Mouse (Mus musculus) hindbrain, embryonic 14.5 days (tissue): ENCODE results near the gene Cmtm4. TPM values are rescaled to one million over a fixed set of nuclear protein-coding genes. Genes with fewer than 3 reads are reported as not detected.

Source experiments
- ATAC-seq: fragments of 200-750 bp; cut with Nextera tagmentation; 2 replicates; pipeline ENCODE4 v1.8.0; 2017; ENCODE audit warnings: moderate number of reproducible peaks, mild to moderate bottlenecking, moderate TSS enrichment, moderate library complexity; ENCODE audit not compliant: low FRiP score
- DNase-seq: peaks from one replicate; pipeline ENCODE4 v3.0.0-alpha.2; 2015; ENCODE audit warnings: low spot score
- H3K27ac ChIP-seq: fragments of 300-500 bp; sonication (generic); 2 replicates; pipeline ENCODE4 v1.5.1; 2014; ENCODE audit warnings: mild to moderate bottlenecking, moderate library complexity
- H3K27me3 ChIP-seq: fragments of 300-500 bp; sonication (generic); 2 replicates; pipeline ENCODE4 v1.6.1; 2014; ENCODE audit warnings: mild to moderate bottlenecking, low read length, mixed read lengths; ENCODE audit not compliant: control insufficient read depth, insufficient read depth
- H3K36me3 ChIP-seq: fragments of 300-500 bp; sonication (generic); replicated peaks from 2 replicates; pipeline ENCODE4 v1.6.1; 2014; ENCODE audit not compliant: control insufficient read depth, insufficient read depth
- H3K4me1 ChIP-seq: fragments of 300-500 bp; sonication (generic); replicated peaks from 2 replicates; pipeline ENCODE4 v1.6.1; 2014; ENCODE audit warnings: antibody characterized with exemption, low read length, mixed read lengths; ENCODE audit not compliant: control insufficient read depth, insufficient read depth
- H3K4me2 ChIP-seq: fragments of 300-500 bp; sonication (generic); replicated peaks from 2 replicates; pipeline ENCODE4 v1.6.1; 2014; ENCODE audit warnings: mild to moderate bottlenecking, moderate library complexity
- H3K4me3 ChIP-seq: fragments of 300-500 bp; sonication (generic); replicated peaks from 2 replicates; pipeline ENCODE4 v1.5.1; 2014; ENCODE audit warnings: mild to moderate bottlenecking, low read length
- H3K9ac ChIP-seq: fragments of 300-500 bp; sonication (generic); 2 replicates; pipeline ENCODE4 v1.6.1; 2014
- H3K9me3 ChIP-seq: fragments of 300-500 bp; sonication (generic); 2 replicates; pipeline ENCODE4 v1.6.1; 2016; ENCODE audit warnings: low read length; ENCODE audit not compliant: control insufficient read depth
- WGBS: fragments of 180-500 bp; shearing (Covaris S2); extraction: QIAGEN DNeasy Blood & Tissue Kit; methylation state at CpG from one replicate; pipeline ENCODE4 v1.1.7; 2014; 5-methylcytosine and 5-hydroxymethylcytosine counted together
- polyA plus RNA-seq: library from polyadenylated mRNA; unstranded; fragments of >200 nt; fragmentation: Nextera tagmentation; extraction: Ambion mirVana; gene quantifications from 2 replicates; pipeline ENCODE4 v1.2.1, GENCODE M21; 2014

Cmtm4 gene
- 3.5 and 3.8 TPM in 2 replicates for polyA plus RNA-seq

DNA sequence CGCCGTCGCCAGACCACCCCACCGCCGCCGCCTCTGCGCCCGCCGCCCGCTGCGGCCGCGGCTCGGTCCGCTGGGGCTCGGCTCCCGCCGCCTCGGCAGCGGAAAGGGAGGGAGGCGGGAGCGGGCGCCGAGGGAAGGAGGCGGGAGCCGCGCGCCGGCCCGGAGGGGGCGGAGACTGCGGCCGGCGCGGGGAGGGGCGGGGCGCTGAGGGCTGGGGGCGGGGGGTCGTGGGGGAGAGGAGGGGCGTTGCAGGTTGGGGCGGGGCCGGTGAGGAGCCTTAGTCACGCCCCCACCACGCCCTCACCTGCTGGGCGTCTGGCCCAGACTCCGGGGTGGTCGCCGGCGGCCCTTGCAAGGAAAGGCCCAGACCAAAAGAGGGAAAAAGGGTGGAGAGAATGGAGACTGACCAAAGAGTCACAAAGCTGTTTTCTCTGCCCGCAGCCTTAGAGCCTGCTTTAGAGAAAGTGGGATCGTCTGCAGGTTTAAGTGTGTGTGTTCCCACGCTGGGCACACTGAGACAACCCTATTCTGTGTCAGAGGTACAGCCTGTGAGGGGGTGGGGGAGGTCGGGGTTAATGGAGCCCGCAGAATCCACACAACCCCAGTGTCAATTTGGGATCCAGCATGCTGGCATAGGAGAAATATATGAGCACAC lies at the start of gene Cmtm4:
TSS of gene Cmtm4 (minus strand) at position 105 of the 655 bp plus-strand sequence.
- Histone ChIP-seq H3K36me3 (no peaks in the 10 kb centered on the region), H3K9me3 (no peaks in the 10 kb centered on the region), H3K27me3 (no peaks in the 10 kb centered on the region), H3K9ac (peak within 1 kb of the TSS; percentile 76), H3K4me3 (peak within 1 kb of the TSS; percentile 73), H3K27ac (peak within 1 kb of the TSS; percentile 74), H3K4me2 (peak within 1 kb of the TSS; percentile 69), H3K4me1 (peaks cover 15% of the 10 kb centered on the region)
- DNase-seq (peak; percentile 67), ATAC-seq (peak; percentile 81)
- 5% methylated on average over 23 of the region's 54 CpGs for WGBS

DNA sequence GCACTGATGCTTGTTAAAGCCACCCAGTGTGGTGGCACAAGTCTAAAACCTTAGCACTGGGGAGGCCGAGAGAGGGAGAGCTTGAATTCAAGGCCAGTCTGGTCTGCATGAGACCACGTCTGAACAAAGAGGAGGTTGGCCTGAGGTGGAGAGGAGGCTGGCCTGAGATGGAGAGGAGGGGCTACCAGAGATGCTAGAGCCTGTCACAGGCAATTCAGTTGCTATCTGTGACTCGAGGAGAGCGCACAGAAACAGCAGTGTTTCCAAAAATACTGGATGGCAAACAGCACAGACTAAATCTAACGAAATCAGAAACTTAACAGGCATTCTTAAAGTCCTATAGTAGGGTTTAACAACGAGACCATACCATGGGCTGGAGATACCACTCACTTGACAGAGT lies 49.6 kb upstream of the Cmtm4 start:
- 62% methylated on average over 6 of the region's 6 CpGs for WGBS
- peaks cover 4% of the 10 kb centered on the region for H3K36me3 ChIP-seq
- no peak overlapping the region for H3K9ac ChIP-seq
- H3K4me1 ChIP-seq = peaks cover 16% of the 10 kb centered on the region
- H3K9me3 ChIP-seq = no peaks in the 10 kb centered on the region
- ATAC-seq (no peak), DNase-seq (no peak)
- no peak overlapping the region for H3K4me2 ChIP-seq
- H3K27me3 ChIP-seq = no peaks in the 10 kb centered on the region
- no peak overlapping the region for H3K4me3 ChIP-seq
- H3K27ac ChIP-seq = no peak overlapping the region

DNA sequence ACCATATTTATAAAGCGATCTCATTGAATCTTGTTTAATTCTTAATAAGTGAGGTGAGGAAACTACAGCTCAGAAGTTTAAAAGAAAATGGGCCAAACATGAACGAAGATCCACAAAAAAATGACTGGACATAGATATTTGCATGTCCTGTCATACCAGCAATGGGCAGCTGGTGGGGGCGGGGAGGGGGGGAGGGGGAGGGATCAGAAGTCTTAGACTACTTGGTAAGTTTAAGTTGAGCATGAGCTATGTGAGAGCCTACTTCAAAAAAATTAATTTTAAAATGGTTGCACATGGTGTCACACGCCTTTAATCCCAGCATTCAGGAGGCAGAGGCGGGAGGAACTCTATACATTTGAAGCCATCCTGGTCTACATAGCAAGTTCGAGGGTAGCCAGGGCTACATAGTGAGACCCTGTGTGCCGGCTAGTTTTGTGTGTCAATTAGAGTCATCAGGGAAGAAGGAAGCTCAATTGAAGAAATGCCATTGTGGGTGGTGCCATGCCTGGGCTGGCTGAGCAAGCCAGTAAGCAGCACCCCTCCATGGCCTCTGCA lies 47.6 kb upstream of the Cmtm4 start:
- H3K4me2 ChIP-seq = peak overlapping the region; percentile 85
- peaks cover 24% of the 10 kb centered on the region for H3K36me3 ChIP-seq
- peak; percentile 18; the same call in 1 of the 2 replicates for ATAC-seq
- no peaks in the 10 kb centered on the region for H3K9me3 ChIP-seq
- peaks cover 17% of the 10 kb centered on the region for H3K4me1 ChIP-seq
- no peaks in the 10 kb centered on the region for H3K27me3 ChIP-seq
- DNase-seq = no peak
- 67% methylated on average over 7 of the region's 7 CpGs for whole genome bisulfite sequencing
- peak overlapping the region; percentile 94 for H3K4me3 ChIP-seq
- H3K9ac ChIP-seq = peak overlapping the region; percentile 97; the same call in 1 of the 2 replicates
- no peak overlapping the region; the same call in 1 of the 2 replicates for H3K27ac ChIP-seq

DNA sequence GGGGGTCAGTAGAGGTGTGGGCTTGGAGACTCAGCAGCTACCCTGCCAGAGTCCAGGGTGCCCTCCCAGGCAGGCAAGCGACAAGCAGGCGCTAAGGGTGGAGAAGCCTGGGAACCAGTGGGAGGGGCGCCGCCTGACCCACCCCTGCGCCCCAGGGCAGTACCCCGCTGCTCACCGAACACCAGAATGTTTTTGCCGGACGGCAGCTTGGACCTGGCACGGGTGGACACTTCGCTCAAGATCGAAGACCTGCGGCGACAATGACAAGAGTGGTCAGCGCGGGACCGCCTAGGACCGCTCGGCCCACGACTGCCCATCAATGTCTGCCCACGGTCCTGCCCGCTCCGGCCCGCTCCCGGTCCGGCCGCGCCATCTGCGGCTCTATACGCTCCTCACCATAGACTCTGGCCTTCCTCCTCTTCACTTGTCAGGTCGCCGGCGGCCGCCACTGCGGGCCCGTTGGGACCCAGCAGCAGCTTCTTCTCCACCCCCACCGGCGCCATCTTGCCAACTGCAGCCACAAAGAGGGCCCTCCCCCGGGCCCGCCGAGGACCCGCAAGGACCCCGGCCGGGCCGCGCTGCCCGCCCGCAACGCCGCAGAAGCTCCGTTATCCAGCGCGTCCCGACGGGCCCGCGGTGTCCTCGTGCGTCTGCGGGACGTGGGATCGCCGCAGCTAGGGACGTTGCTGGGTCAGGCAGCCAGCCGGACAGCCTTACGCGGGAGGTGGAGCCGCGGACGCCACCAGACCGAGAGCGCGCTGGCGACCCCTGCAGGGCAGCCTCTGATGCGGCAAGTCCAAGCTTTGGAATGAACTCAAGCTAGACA lies 46.9 kb upstream of the Cmtm4 start, which contains the start of gene Dync1li2:
TSS of gene Dync1li2 (minus strand) at position 749 of the 826 bp plus-strand sequence.
- WGBS = under 1% methylated on average over 75 of the region's 75 CpGs
- peak within 1 kb of the TSS; percentile 97 for H3K9ac ChIP-seq
- DNase-seq (peak; percentile 89), ATAC-seq (peak; percentile 92)
- peak within 1 kb of the TSS; percentile 85 for H3K4me2 ChIP-seq
- H3K36me3 ChIP-seq = peaks cover 30% of the 10 kb centered on the region
- no peaks in the 10 kb centered on the region for H3K9me3 ChIP-seq
- H3K4me3 ChIP-seq = peak within 1 kb of the TSS; percentile 94
- peak within 1 kb of the TSS; percentile 94 for H3K27ac ChIP-seq
- H3K4me1 ChIP-seq = peaks cover 17% of the 10 kb centered on the region
- no peaks in the 10 kb centered on the region for H3K27me3 ChIP-seq

DNA sequence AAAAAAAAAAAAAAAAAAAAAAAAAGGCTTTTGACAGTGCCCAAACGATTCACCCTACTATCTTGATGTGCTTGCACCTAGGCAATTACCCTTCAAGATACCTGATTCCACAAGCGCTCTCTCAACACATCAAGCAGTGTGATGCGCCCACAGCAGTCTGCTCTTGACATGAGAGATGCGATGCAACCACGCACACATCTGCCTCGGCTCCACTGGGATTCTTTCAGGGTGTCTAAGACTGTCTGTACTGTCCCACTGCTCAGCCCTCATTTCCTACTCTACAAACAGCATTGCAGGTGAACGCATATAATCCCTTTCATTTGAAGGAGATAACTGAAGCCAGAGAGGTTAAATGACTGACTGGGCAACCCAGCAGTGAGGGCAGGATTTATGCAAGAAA lies 46.0 kb upstream of the Cmtm4 start:
- Histone ChIP-seq H3K9me3 (no peaks in the 10 kb centered on the region), H3K36me3 (peaks cover 39% of the 10 kb centered on the region), H3K4me1 (peaks cover 18% of the 10 kb centered on the region), H3K27ac (no peak overlapping the region), H3K9ac (peak overlapping the region; percentile 97), H3K4me2 (peak overlapping the region; percentile 85), H3K4me3 (peak overlapping the region; percentile 94), H3K27me3 (no peaks in the 10 kb centered on the region)
- ATAC-seq (no peak), DNase-seq (no peak)
- 51% methylated on average over 7 of the region's 7 CpGs for WGBS

DNA sequence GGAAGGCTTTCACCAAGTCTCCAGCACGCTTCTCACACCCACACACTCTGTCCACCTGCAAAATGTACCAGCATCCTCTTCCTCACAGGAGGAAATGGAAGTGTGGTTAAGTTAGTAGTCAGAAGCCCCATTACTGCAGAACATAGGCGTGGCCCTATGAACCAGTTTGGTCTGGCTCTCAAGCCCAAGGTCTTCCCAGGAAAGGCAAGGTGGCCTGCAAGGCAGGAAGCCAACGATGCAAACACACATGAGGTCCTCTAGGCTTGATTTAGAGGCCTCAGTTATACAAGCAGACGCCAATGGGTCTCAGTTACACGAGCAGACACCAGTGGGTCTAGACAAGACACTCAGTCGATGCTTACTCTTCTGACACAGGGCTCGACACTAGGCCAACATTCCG lies 43.9 kb upstream of the Cmtm4 start:
- WGBS = 98% methylated on average over 8 of the region's 8 CpGs
- no peak overlapping the region for H3K27ac ChIP-seq
- H3K36me3 ChIP-seq = peaks cover 60% of the 10 kb centered on the region
- no peak for ATAC-seq
- no peak overlapping the region for H3K4me3 ChIP-seq
- no peaks in the 10 kb centered on the region for H3K27me3 ChIP-seq
- H3K9me3 ChIP-seq = no peaks in the 10 kb centered on the region
- no peak for DNase-seq
- no peak overlapping the region for H3K4me2 ChIP-seq
- H3K9ac ChIP-seq = no peak overlapping the region
- peaks cover 22% of the 10 kb centered on the region for H3K4me1 ChIP-seq

DNA sequence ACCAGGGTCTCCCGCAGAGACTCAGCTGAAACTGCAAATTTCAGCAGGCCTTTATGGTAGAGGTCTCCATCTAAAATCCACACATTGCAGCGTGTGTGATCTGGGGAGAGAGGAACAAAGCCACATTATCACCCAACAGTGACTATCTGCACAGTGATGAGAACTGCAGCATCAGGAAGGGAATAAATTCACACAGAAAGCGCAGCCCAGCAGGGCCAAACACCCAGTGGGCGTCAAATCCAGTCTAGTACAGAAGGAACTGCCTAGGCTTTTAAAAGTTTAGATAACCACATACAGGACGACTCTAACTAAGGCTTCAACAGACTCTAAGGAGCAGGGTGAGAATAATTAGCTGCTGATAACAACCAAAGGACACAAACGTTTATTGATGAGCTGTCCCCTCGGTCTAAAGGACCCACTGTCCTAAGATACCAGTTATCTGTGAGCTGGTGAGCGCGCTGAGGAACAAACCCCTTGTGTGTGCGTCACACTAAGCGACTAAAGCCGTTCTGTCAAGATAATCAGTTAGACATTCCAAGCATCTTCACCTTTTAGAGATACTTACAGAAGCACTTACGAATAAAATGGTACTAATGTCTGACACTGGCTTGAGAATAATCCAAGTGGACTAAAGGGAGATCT lies 42.0 kb upstream of the Cmtm4 start:
- 93% methylated on average over 13 of the region's 13 CpGs for WGBS
- Histone ChIP-seq H3K4me1 (peaks cover 22% of the 10 kb centered on the region), H3K4me2 (no peak overlapping the region), H3K27ac (no peak overlapping the region), H3K9me3 (no peaks in the 10 kb centered on the region), H3K27me3 (no peaks in the 10 kb centered on the region), H3K4me3 (no peak overlapping the region), H3K9ac (no peak overlapping the region), H3K36me3 (peaks cover 77% of the 10 kb centered on the region)
- no peak for ATAC-seq
- no peak for DNase-seq

DNA sequence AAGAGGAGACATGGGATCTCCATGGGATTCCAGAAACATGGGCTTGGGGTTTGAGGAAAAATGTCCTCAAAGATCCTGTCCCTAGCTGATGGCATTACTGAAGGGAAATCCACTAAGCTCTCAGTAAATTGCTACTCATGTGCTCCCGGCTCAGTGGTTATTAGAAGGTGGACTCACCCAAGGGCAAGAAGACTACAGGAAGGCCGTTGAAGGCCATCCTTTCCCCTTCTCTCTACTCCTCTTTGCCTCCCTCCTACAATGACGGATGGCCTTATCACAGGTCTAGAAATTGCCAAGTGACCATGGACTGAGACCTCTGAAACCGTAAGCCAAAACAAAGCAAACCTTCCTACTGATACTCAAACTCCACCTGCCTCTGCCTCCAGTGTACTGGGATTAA lies 41.0 kb upstream of the Cmtm4 start:
- WGBS = 89% methylated on average over 4 of the region's 4 CpGs
- no peaks in the 10 kb centered on the region for H3K27me3 ChIP-seq
- H3K4me3 ChIP-seq = no peak overlapping the region
- ATAC-seq (no peak), DNase-seq (no peak)
- H3K36me3 ChIP-seq = peaks cover 88% of the 10 kb centered on the region
- peaks cover 19% of the 10 kb centered on the region for H3K4me1 ChIP-seq
- H3K4me2 ChIP-seq = no peak overlapping the region
- H3K9me3 ChIP-seq = no peaks in the 10 kb centered on the region
- peak overlapping the region; percentile 40 for H3K9ac ChIP-seq
- peak overlapping the region; percentile 80 for H3K27ac ChIP-seq

DNA sequence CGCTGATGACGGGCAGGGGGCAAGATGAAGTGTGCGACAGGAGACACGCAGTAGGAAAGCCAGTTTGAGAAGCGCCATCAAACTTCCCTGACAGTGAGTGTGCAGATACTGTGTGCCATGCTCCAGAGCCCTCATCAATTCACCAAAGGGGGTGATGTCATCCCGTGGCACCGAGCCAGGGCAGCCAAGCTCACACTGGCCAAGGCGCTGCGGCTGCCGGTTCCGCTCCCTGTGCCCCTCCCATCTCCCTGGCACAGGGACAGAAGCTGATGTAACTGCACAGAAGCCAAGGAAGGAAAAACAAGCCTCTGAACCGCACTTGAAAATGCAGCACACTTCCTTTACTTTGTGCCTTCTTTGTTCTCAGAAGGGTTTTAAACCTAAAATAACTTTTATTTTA lies 40.4 kb upstream of the Cmtm4 start:
- Histone ChIP-seq H3K9me3 (no peaks in the 10 kb centered on the region), H3K9ac (peak overlapping the region; percentile 40; the same call in 1 of the 2 replicates), H3K4me1 (peaks cover 13% of the 10 kb centered on the region), H3K27me3 (no peaks in the 10 kb centered on the region), H3K4me2 (peak overlapping the region; percentile 5; the same call in 1 of the 2 replicates), H3K4me3 (no peak overlapping the region), H3K36me3 (peaks cover 93% of the 10 kb centered on the region), H3K27ac (peak overlapping the region; percentile 80)
- WGBS = 45% methylated on average over 12 of the region's 12 CpGs
- DNase-seq = peak; percentile 89
- ATAC-seq = peak; percentile 92
